Mouse (Mus musculus) ES-Bruce4 (cell line): ENCODE data around the gene Meioc. TPM values are rescaled to one million over a fixed set of nuclear protein-coding genes. Genes with fewer than 3 reads are reported as not detected.

Experiments used
- H3K27ac ChIP-seq: 2 replicates; pipeline ENCODE4 v1.5.1; 2012; ENCODE audit warnings: low read length, inconsistent platforms; ENCODE audit not compliant: insufficient read depth
- H3K27me3 ChIP-seq: 2 replicates; pipeline ENCODE4 v1.6.1; 2012; ENCODE audit warnings: mild to moderate bottlenecking, low read length, inconsistent platforms; ENCODE audit not compliant: control insufficient read depth, poor library complexity, insufficient read depth, severe bottlenecking
- H3K36me3 ChIP-seq: 2 replicates; pipeline ENCODE4 v1.6.1; 2012; ENCODE audit warnings: inconsistent platforms, mild to moderate bottlenecking, low read length, moderate library complexity; ENCODE audit not compliant: control insufficient read depth, poor library complexity, insufficient read depth, severe bottlenecking
- H3K4me1 ChIP-seq: one replicate; pipeline ENCODE4 v1.8.1; 2011; ENCODE audit warnings: low read length; ENCODE audit not compliant: control insufficient read depth, insufficient read depth
- H3K4me3 ChIP-seq: 2 replicates; pipeline ENCODE4 v1.5.1; 2011; ENCODE audit warnings: low read depth, mild to moderate bottlenecking, low read length
- H3K9ac ChIP-seq: 2 replicates; pipeline ENCODE4 v1.6.1; 2012; ENCODE audit warnings: low read depth, mild to moderate bottlenecking, inconsistent platforms; ENCODE audit not compliant: poor library complexity, severe bottlenecking
- H3K9me3 ChIP-seq: replicated peaks from 2 replicates; pipeline ENCODE4 v1.6.1; 2012; ENCODE audit warnings: mild to moderate bottlenecking, low read length, inconsistent platforms; ENCODE audit not compliant: control insufficient read depth, poor library complexity, insufficient read depth, severe bottlenecking
- CTCF ChIP-seq: IDR thresholded peaks from one replicate; pipeline ENCODE4 v1.8.1; 2011; ENCODE audit warnings: low read depth, low read length
- EP300 ChIP-seq: IDR thresholded peaks from 2 replicates; pipeline ENCODE4 v1.6.1; 2011; ENCODE audit warnings: low read depth, low read length; ENCODE audit not compliant: insufficient read depth
- POLR2A ChIP-seq: IDR thresholded peaks from one replicate; pipeline ENCODE4 v1.8.1; 2011; ENCODE audit warnings: low read length; ENCODE audit not compliant: insufficient read depth
- polyA plus RNA-seq: library from polyadenylated mRNA; stranded (reverse); fragments of >200 nt; gene quantifications from 2 replicates; pipeline ENCODE4 v1.2.4, GENCODE M21; 2011; ENCODE audit warnings: low read depth; ENCODE audit not compliant: missing spikeins, insufficient read depth, insufficient read length

Meioc gene
- polyA plus RNA-seq, 1 experiment = 9.4 TPM

- no peak overlapping the region for H3K9ac ChIP-seq
- peaks cover 9% of the 10 kb centered on the region for H3K4me1 ChIP-seq
- no peaks in the 10 kb centered on the region for H3K27me3 ChIP-seq
- H3K36me3 ChIP-seq = no peaks in the 10 kb centered on the region
- H3K4me3 ChIP-seq = no peak overlapping the region
- H3K9me3 ChIP-seq = no peaks in the 10 kb centered on the region
- no peak overlapping the region for H3K27ac ChIP-seq
- no peak for TF ChIP-seq CTCF
- no peak for TF ChIP-seq POLR2A
- TF ChIP-seq EP300 = no peak
Observed at GRCm38 (mm10) chr11:102628529-102628928, 35.0 kb upstream of the Meioc start.

- Histone ChIP-seq H3K36me3 (no peaks in the 10 kb centered on the region), H3K27me3 (no peaks in the 10 kb centered on the region), H3K4me3 (no peak overlapping the region), H3K9ac (no peak overlapping the region), H3K9me3 (no peaks in the 10 kb centered on the region), H3K27ac (no peak overlapping the region), H3K4me1 (peaks cover 9% of the 10 kb centered on the region)
- TF ChIP-seq POLR2A (no peak), EP300 (no peak), CTCF (no peak)
Observed at GRCm38 (mm10) chr11:102629375-102629774, 34.1 kb upstream of the Meioc start.

GRCm38 (mm10) chr11:102630731-102631130, 32.8 kb upstream of the Meioc start:
- Histone ChIP-seq H3K4me1 (peaks cover 7% of the 10 kb centered on the region), H3K4me3 (no peak overlapping the region), H3K9me3 (no peaks in the 10 kb centered on the region), H3K27me3 (no peaks in the 10 kb centered on the region), H3K36me3 (no peaks in the 10 kb centered on the region), H3K9ac (no peak overlapping the region), H3K27ac (no peak overlapping the region)
- no peak for TF ChIP-seq POLR2A
- no peak for TF ChIP-seq EP300
- TF ChIP-seq CTCF = no peak

DNA sequence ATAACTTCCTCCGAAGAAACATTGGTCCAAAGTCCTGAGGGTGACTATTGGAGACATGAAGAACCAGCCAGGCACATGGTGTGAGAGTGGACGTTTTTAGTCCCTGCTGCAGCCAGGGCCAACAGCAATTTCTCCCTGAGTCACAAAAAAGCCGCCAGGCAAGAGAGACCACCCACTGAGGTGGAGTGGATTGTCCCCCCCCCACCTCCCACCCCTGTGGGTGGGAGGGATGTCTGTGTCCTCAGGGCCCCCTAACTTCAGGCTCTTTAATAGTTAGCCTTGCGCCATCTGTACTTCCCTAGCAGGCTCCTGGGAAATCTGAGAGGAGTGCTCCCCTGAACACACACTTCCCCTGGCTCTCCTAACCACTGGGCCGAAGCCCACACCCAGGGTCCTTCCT, 32.3 kb upstream of the Meioc start:
- no peak overlapping the region for H3K9ac ChIP-seq

DNA sequence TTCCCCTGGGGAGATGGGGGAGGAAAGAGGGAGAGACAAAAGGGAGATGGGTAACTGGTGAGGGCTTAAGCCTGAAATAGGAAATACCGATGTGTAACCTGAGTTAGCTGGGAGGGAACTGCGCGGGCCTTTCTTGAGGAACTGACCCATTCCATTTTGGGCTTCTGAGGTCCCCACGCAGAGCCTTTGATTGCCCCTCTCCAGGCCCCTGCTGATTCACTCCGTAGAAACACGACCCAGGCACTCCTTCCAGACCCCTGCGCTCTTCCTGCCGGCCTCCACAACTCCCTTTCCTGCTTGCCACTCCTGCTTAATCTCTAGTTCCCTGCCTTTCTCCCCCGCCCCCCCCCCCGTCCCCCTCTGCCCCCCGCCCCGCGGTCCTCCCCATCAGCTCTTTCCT, 30.8 kb upstream of the Meioc start:
- Histone ChIP-seq H3K9ac (peak overlapping the region; percentile 74), H3K9me3 (no peaks in the 10 kb centered on the region), H3K4me1 (peaks cover 7% of the 10 kb centered on the region), H3K27me3 (no peaks in the 10 kb centered on the region), H3K4me3 (peak overlapping the region; percentile 37), H3K27ac (peak overlapping the region; percentile 26; the same call in 1 of the 2 replicates), H3K36me3 (no peaks in the 10 kb centered on the region)
- TF ChIP-seq EP300 = no peak
- no peak for TF ChIP-seq CTCF
- TF ChIP-seq POLR2A = no peak

More for the DNA sequence above, 32.3 kb upstream of the Meioc start:
- H3K9me3 ChIP-seq = no peaks in the 10 kb centered on the region
- H3K36me3 ChIP-seq = no peaks in the 10 kb centered on the region
- TF ChIP-seq CTCF (no peak), POLR2A (no peak), EP300 (no peak)
- H3K4me3 ChIP-seq = no peak overlapping the region
- no peak overlapping the region for H3K27ac ChIP-seq
- no peaks in the 10 kb centered on the region for H3K27me3 ChIP-seq
- H3K4me1 ChIP-seq = peaks cover 7% of the 10 kb centered on the region

DNA sequence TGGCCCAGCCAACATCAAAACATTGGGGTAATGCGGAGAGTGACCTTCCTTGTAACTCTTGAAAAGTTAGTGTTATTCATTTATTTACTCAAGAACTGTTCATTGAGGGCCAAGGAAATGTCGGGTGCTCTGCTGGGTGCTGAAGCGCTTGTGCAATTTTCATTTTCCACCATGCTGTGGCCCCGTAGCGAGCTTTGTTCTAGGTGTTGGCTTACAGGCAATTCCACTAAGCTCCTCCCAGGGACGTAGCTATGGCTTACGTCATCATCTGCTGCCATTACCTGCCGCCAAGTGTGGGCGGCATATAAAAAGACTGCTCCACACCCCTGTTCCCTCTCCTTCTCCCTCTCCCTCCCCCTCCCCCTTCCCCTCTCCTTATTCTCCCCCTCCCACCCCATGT, 30.1 kb upstream of the Meioc start:
- Histone ChIP-seq H3K27me3 (no peaks in the 10 kb centered on the region), H3K4me3 (peak overlapping the region; percentile 54), H3K36me3 (no peaks in the 10 kb centered on the region), H3K4me1 (peaks cover 9% of the 10 kb centered on the region), H3K27ac (peak overlapping the region; percentile 60), H3K9ac (peak overlapping the region; percentile 74), H3K9me3 (no peaks in the 10 kb centered on the region)
- no peak for TF ChIP-seq CTCF
- TF ChIP-seq EP300 = no peak
- TF ChIP-seq POLR2A = no peak
